Mouse (Mus musculus): ENCODE data around the gene Hamp2.

DNA sequence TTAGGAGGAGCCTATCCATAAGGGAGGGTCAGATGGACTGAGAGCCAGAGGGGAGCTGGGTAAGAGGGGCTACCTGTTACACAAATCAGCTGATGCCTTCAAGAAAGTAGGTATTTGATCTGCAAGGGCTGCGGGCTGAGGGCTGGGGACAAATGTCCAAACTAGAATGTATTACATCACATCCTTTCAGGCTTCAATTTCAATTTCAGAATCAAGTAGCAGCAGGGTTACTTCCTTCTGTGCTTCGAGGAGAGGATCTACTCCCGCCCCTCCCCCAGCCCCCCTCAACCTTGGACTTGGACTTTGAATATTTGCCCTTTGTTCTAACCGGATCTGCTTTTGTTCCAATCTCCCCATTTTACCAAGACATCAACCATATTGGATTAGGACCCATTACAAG is 7.3 kb downstream of the Hamp2 start:
- TF ChIP-seq CTCF (IDR thresholded peaks at IDR 0.05; ENCODE audit: borderline replicate concordance, insufficient read depth, low read length) (no peak), POLR2A (IDR thresholded peaks at IDR 0.05; ENCODE audit: low read depth, low read length) (no peak)
